Mouse (Mus musculus) heart, embryonic 15.5 days (tissue): ENCODE measurements around the gene Ltbp1. TPM values are rescaled to one million over a fixed set of nuclear protein-coding genes. Genes with fewer than 3 reads are reported as not detected.
"Not testable (repeated sequence)": the region's sequence is repeated elsewhere in the genome, so short reads cannot be mapped to it uniquely, and the experiment has no call there.

Experiments
- ATAC-seq: fragments of 200-750 bp; cut with Nextera tagmentation; replicated peaks from 2 replicates; pipeline ENCODE4 v1.8.0; 2017; ENCODE audit warnings: low read depth, moderate TSS enrichment; ENCODE audit not compliant: insufficient number of reproducible peaks, insufficient read depth, low FRiP score
- H3K27ac ChIP-seq: fragments of 300-500 bp; sonication (generic); 2 replicates; pipeline ENCODE4 v1.5.1; 2015; ENCODE audit warnings: mild to moderate bottlenecking, inconsistent platforms
- H3K27me3 ChIP-seq: fragments of 300-500 bp; sonication (generic); 2 replicates; pipeline ENCODE4 v1.6.1; 2015; ENCODE audit warnings: inconsistent platforms
- H3K36me3 ChIP-seq: fragments of 300-500 bp; sonication (generic); 2 replicates; pipeline ENCODE4 v1.6.1; 2015; ENCODE audit warnings: mild to moderate bottlenecking, inconsistent platforms
- H3K4me1 ChIP-seq: fragments of 300-500 bp; sonication (generic); replicated peaks from 2 replicates; pipeline ENCODE4 v1.6.1; 2015; ENCODE audit warnings: inconsistent platforms
- H3K4me2 ChIP-seq: fragments of 300-500 bp; sonication (generic); 2 replicates; pipeline ENCODE4 v1.6.1; 2015; ENCODE audit warnings: inconsistent platforms, mild to moderate bottlenecking, moderate library complexity
- H3K4me3 ChIP-seq: fragments of 300-500 bp; sonication (generic); 2 replicates; pipeline ENCODE4 v1.5.1; 2015; ENCODE audit warnings: mild to moderate bottlenecking, inconsistent platforms
- H3K9ac ChIP-seq: fragments of 300-500 bp; sonication (generic); 2 replicates; pipeline ENCODE4 v1.6.1; 2015; ENCODE audit warnings: mild to moderate bottlenecking, inconsistent platforms
- H3K9me3 ChIP-seq: fragments of 300-500 bp; sonication (generic); replicated peaks from 2 replicates; pipeline ENCODE4 v1.6.1; 2016; ENCODE audit warnings: inconsistent platforms
- WGBS: fragments of 180-500 bp; shearing (Covaris S2); methylation state at CpG from one replicate; pipeline ENCODE4 v1.1.7; 2015; ENCODE audit warnings: mixed read lengths; 5-methylcytosine and 5-hydroxymethylcytosine counted together
- polyA plus RNA-seq: library from polyadenylated mRNA; unstranded; fragments of >200 nt; fragmentation: Nextera tagmentation; extraction: Ambion mirVana; gene quantifications from 2 replicates; pipeline ENCODE4 v1.2.1, GENCODE M21; 2015

Ltbp1 gene
- polyA plus RNA-seq, 1 experiment from 2014 or later, result 19.6 TPM

GRCm38 (mm10) chr17:75115594-75115993 lies 110.2 kb downstream of the Ltbp1 start:
- H3K4me1 ChIP-seq, result peaks cover 9% of the 10 kb centered on the region
- H3K36me3 ChIP-seq, result no peaks in the 10 kb centered on the region
- H3K27me3 ChIP-seq, result no peaks in the 10 kb centered on the region
- H3K9ac ChIP-seq, result no peak overlapping the region
- ATAC-seq, result no peak
- H3K4me2 ChIP-seq, result no peak overlapping the region
- WGBS, result 81% methylated on average over 8 of the region's 8 CpGs
- H3K4me3 ChIP-seq, result no peak overlapping the region
- H3K27ac ChIP-seq, result no peak overlapping the region
- no peaks in the 10 kb centered on the region for H3K9me3 ChIP-seq

GRCm38 (mm10) chr17:75118896-75119295 lies 113.5 kb downstream of the Ltbp1 start:
- no peak for ATAC-seq
- WGBS, result 83% methylated on average over 3 of the region's 3 CpGs
- H3K27me3 ChIP-seq, result no peaks in the 10 kb centered on the region
- no peak overlapping the region for H3K4me3 ChIP-seq
- H3K36me3 ChIP-seq, result no peaks in the 10 kb centered on the region
- H3K4me1 ChIP-seq, result peaks cover 7% of the 10 kb centered on the region
- H3K9ac ChIP-seq, result no peak overlapping the region
- H3K9me3 ChIP-seq, result no peaks in the 10 kb centered on the region
- no peak overlapping the region for H3K27ac ChIP-seq
- no peak overlapping the region for H3K4me2 ChIP-seq

GRCm38 (mm10) chr17:75119422-75119821 lies 114.1 kb downstream of the Ltbp1 start:
- H3K9ac ChIP-seq, result no peak overlapping the region
- no peaks in the 10 kb centered on the region for H3K9me3 ChIP-seq
- no peak overlapping the region for H3K27ac ChIP-seq
- 45% methylated on average over 3 of the region's 3 CpGs for WGBS
- H3K4me3 ChIP-seq, result no peak overlapping the region
- no peaks in the 10 kb centered on the region for H3K27me3 ChIP-seq
- no peak for ATAC-seq
- H3K4me1 ChIP-seq, result peaks cover 7% of the 10 kb centered on the region
- no peak overlapping the region for H3K4me2 ChIP-seq
- no peaks in the 10 kb centered on the region for H3K36me3 ChIP-seq

GRCm38 (mm10) chr17:75120071-75120470 lies 114.7 kb downstream of the Ltbp1 start:
- Histone ChIP-seq H3K9ac (no peak overlapping the region), H3K27ac (no peak overlapping the region), H3K4me3 (no peak overlapping the region), H3K9me3 (no peaks in the 10 kb centered on the region), H3K27me3 (no peaks in the 10 kb centered on the region), H3K4me1 (peaks cover 7% of the 10 kb centered on the region), H3K36me3 (no peaks in the 10 kb centered on the region), H3K4me2 (no peak overlapping the region)
- ATAC-seq, result no peak
- WGBS, result 68% methylated on average over 6 of the region's 6 CpGs

GRCm38 (mm10) chr17:75122584-75123282 lies 117.4 kb downstream of the Ltbp1 start:
- Histone ChIP-seq H3K27ac (no peak overlapping the region), H3K4me2 (no peak overlapping the region), H3K4me3 (no peak overlapping the region), H3K9ac (no peak overlapping the region), H3K4me1 (peaks cover 4% of the 10 kb centered on the region), H3K27me3 (no peaks in the 10 kb centered on the region), H3K36me3 (no peaks in the 10 kb centered on the region), H3K9me3 (no peaks in the 10 kb centered on the region)
- ATAC-seq, result no peak
- 68% methylated on average over 8 of the region's 8 CpGs for WGBS

- WGBS, result 54% methylated on average over 8 of the region's 8 CpGs
- H3K4me2 ChIP-seq, result no peak overlapping the region
- no peak for ATAC-seq
Observed at GRCm38 (mm10) chr17:75128337-75128935, 123.1 kb downstream of the Ltbp1 start.

GRCm38 (mm10) chr17:75133983-75134382 lies 128.6 kb downstream of the Ltbp1 start:
- H3K27me3 ChIP-seq, result no peaks in the 10 kb centered on the region
- no peak overlapping the region for H3K4me3 ChIP-seq
- ATAC-seq, result no peak
- H3K4me2 ChIP-seq, result no peak overlapping the region
- no peak overlapping the region for H3K9ac ChIP-seq
- 86% methylated on average over 4 of the region's 4 CpGs for WGBS
- no peak overlapping the region for H3K27ac ChIP-seq
- H3K36me3 ChIP-seq, result no peaks in the 10 kb centered on the region
- no peaks in the 10 kb centered on the region for H3K4me1 ChIP-seq
- no peaks in the 10 kb centered on the region for H3K9me3 ChIP-seq

More at GRCm38 (mm10) chr17:75128337-75128935, 123.1 kb downstream of the Ltbp1 start:
- Histone ChIP-seq H3K4me1 (peaks cover 4% of the 10 kb centered on the region; the same call in 1 of the 2 replicates), H3K9me3 (no peaks in the 10 kb centered on the region), H3K27ac (no peak overlapping the region), H3K36me3 (no peaks in the 10 kb centered on the region), H3K9ac (no peak overlapping the region), H3K4me3 (no peak overlapping the region), H3K27me3 (no peaks in the 10 kb centered on the region)

- no peaks in the 10 kb centered on the region for H3K36me3 ChIP-seq
- H3K27me3 ChIP-seq, result no peaks in the 10 kb centered on the region
- no peak for ATAC-seq
- no peak overlapping the region for H3K4me2 ChIP-seq
- WGBS, result 78% methylated on average over 2 of the region's 2 CpGs
- no peak overlapping the region for H3K4me3 ChIP-seq
- 0 out of 2 replicates have a peak, but pooled peaks cover 3% of the 10 kb centered on the region for H3K4me1 ChIP-seq
- no peak overlapping the region for H3K27ac ChIP-seq
- H3K9ac ChIP-seq, result no peak overlapping the region
- H3K9me3 ChIP-seq, result no peaks in the 10 kb centered on the region
Observed at GRCm38 (mm10) chr17:75139731-75140130, 134.4 kb downstream of the Ltbp1 start.

GRCm38 (mm10) chr17:75142845-75143244 lies 137.5 kb downstream of the Ltbp1 start:
- H3K9me3 ChIP-seq, H3K4me2 ChIP-seq, H3K27ac ChIP-seq, H3K27me3 ChIP-seq, H3K36me3 ChIP-seq, H3K9ac ChIP-seq, ATAC-seq, H3K4me3 ChIP-seq, H3K4me1 ChIP-seq: not testable (repeated sequence)
- 53% methylated on average over 7 of the region's 7 CpGs for WGBS

- ATAC-seq, result no peak
- WGBS, result 71% methylated on average over 6 of the region's 6 CpGs
- H3K4me1 ChIP-seq, result 0 out of 2 replicates have a peak, but pooled peaks cover 3% of the 10 kb centered on the region
Observed at GRCm38 (mm10) chr17:75143927-75144326, 138.6 kb downstream of the Ltbp1 start.

GRCm38 (mm10) chr17:75147218-75147617 lies 141.8 kb downstream of the Ltbp1 start:
- Histone ChIP-seq H3K4me2 (no peak overlapping the region), H3K9me3 (no peaks in the 10 kb centered on the region), H3K36me3 (no peaks in the 10 kb centered on the region), H3K27me3 (no peaks in the 10 kb centered on the region), H3K4me3 (no peak overlapping the region), H3K9ac (no peak overlapping the region), H3K27ac (no peak overlapping the region), H3K4me1 (peaks cover 15% of the 10 kb centered on the region)
- 74% methylated on average over 4 of the region's 4 CpGs for WGBS
- no peak for ATAC-seq

More at GRCm38 (mm10) chr17:75143927-75144326, 138.6 kb downstream of the Ltbp1 start:
- Histone ChIP-seq H3K36me3 (no peaks in the 10 kb centered on the region), H3K27ac (no peak overlapping the region), H3K4me3 (no peak overlapping the region), H3K9me3 (no peaks in the 10 kb centered on the region), H3K9ac (no peak overlapping the region), H3K27me3 (no peaks in the 10 kb centered on the region), H3K4me2 (no peak overlapping the region)

GRCm38 (mm10) chr17:75151800-75152199 lies 146.4 kb downstream of the Ltbp1 start:
- Histone ChIP-seq H3K4me1 (peaks cover 22% of the 10 kb centered on the region), H3K4me2 (peak overlapping the region; percentile 30), H3K9ac (no peak overlapping the region), H3K4me3 (no peak overlapping the region), H3K27ac (peak overlapping the region; percentile 80), H3K36me3 (no peaks in the 10 kb centered on the region), H3K27me3 (no peaks in the 10 kb centered on the region), H3K9me3 (no peaks in the 10 kb centered on the region)
- WGBS, result 41% methylated on average over 9 of the region's 9 CpGs
- ATAC-seq, result peak; percentile 72
